Comparison of ENCODE assay signal across 8 mouse cellular contexts in genomic region chr7:29307350-29308104, GRCm38 (mm10). TPM values are rescaled to one million over a fixed set of nuclear protein-coding genes. Genes with fewer than 3 reads are reported as not detected.
DNase-seq lines count a peak whose midpoint lies in the region; ATAC-seq lines count a peak whose summit lies in the region.

No protein-coding gene starts in this region.

- DNase-seq in R1 (ENCODE audit: low read depth, low spot score): peak; percentile 89
- DNase-seq in cerebellum, postnatal 25 days: peak; percentile 98
- peak; percentile 93 for DNase-seq in frontal cortex, postnatal 36 days (ENCODE audit: low spot score in 2 of 2)
- DNase-seq in left cerebral cortex, adult 11 months (ENCODE audit: low spot score): peak; percentile 88
- DNase-seq in lung, postnatal 36 days: peak; percentile 90
- DNase-seq in right cerebral cortex, adult 2 months (ENCODE audit: low spot score in 2 of 2): peak; percentile 94 to 97
- DNase-seq in urinary bladder, postnatal 10 days (ENCODE audit: low spot score): peak; percentile 69

- peak; percentile 76 for ATAC-seq in hindbrain, embryonic 15.5 days (ENCODE audit: low FRiP score, low read depth)

- peak overlapping the region; percentile 70 for H3K9ac ChIP-seq in hindbrain, embryonic 15.5 days

- H3K4me3 ChIP-seq in hindbrain, embryonic 15.5 days: peak overlapping the region; percentile 73

- H3K4me1 ChIP-seq in hindbrain, embryonic 15.5 days (replicated peaks): peaks cover 78% of the 10 kb centered on the region

- WGBS in hindbrain, embryonic 15.5 days: 1% methylated on average over 41 of the region's 42 CpGs

- H3K9me3 ChIP-seq in hindbrain, embryonic 15.5 days: no peaks in the 10 kb centered on the region

- H3K36me3 ChIP-seq in hindbrain, embryonic 15.5 days: peaks cover 12% of the 10 kb centered on the region

- no peaks in the 10 kb centered on the region for H3K27me3 ChIP-seq in hindbrain, embryonic 15.5 days

- H3K4me2 ChIP-seq in hindbrain, embryonic 15.5 days: peak overlapping the region; percentile 92

- H3K27ac ChIP-seq in hindbrain, embryonic 15.5 days (replicated peaks): peak overlapping the region; percentile 85

RNA-seq across cellular contexts. Expression of gene Dpf1, which starts 3.8 kb away (rescaled TPM):
- polyA plus RNA-seq in hindbrain, embryonic 15.5 days (2015; fragmentation: Nextera tagmentation; extraction: Ambion mirVana): 180 and 184 TPM in 2 replicates

RNA-seq across cellular contexts. Expression of gene Ppp1r14a, which starts 18.4 kb away (rescaled TPM):
- polyA plus RNA-seq in hindbrain, embryonic 15.5 days (2015; fragmentation: Nextera tagmentation; extraction: Ambion mirVana): 3.0 and 5.1 TPM in 2 replicates

RNA-seq across cellular contexts. Expression of gene Spint2, which starts 25.8 kb away (rescaled TPM):
- polyA plus RNA-seq in hindbrain, embryonic 15.5 days (2015; fragmentation: Nextera tagmentation; extraction: Ambion mirVana): 73.8 and 84.5 TPM in 2 replicates

RNA-seq across cellular contexts. Expression of gene 2200002D01Rik, which starts 59.3 kb away (rescaled TPM):
- polyA plus RNA-seq in hindbrain, embryonic 15.5 days (2015; fragmentation: Nextera tagmentation; extraction: Ambion mirVana): 0.67 and 0.75 TPM in 2 replicates

Comparison
In these comparisons a context has a peak if more than half of its experiments do, and no peak if none do; other contexts are left out.
1. Peak in every context shown above with its lines: DNase-seq, ATAC-seq, H3K4me3 ChIP-seq and H3K27ac ChIP-seq.